Mouse (Mus musculus) C2C12 (cell line): ENCODE data around the gene Zbtb5. TPM values are rescaled to one million over a fixed set of nuclear protein-coding genes. Genes with fewer than 3 reads are reported as not detected.

Experiments
- H3K27me3 ChIP-seq: one replicate; pipeline ENCODE4 v1.6.1; 2011; ENCODE audit not compliant: control insufficient read depth, insufficient read depth, insufficient read length
- H3K36me3 ChIP-seq: one replicate; pipeline ENCODE4 v1.6.1; 2011; ENCODE audit not compliant: control insufficient read depth, insufficient read depth
- H3K4me3 ChIP-seq: one replicate; pipeline ENCODE4 v1.5.1; 2011; ENCODE audit warnings: mild to moderate bottlenecking, control low read depth; ENCODE audit not compliant: poor library complexity, insufficient read depth, severe bottlenecking
- H3K79me2 ChIP-seq: one replicate; pipeline ENCODE4 v1.6.1; 2011; ENCODE audit not compliant: control insufficient read depth, insufficient read depth
- H3K79me3 ChIP-seq: one replicate; pipeline ENCODE4 v1.6.1; 2011; ENCODE audit warnings: low read depth, control low read depth
- H3ac ChIP-seq: one replicate; pipeline ENCODE3; 2011; ENCODE audit warnings: low read depth; ENCODE audit not compliant: control insufficient read depth, insufficient read length
- CEBPB ChIP-seq: IDR thresholded peaks from one replicate; pipeline ENCODE4 v1.6.1; 2011; ENCODE audit warnings: low read depth, mild to moderate bottlenecking, control low read depth, moderate library complexity
- CTCF ChIP-seq: IDR thresholded peaks from one replicate; pipeline ENCODE4 v1.5.1; 2011; ENCODE audit not compliant: control insufficient read depth, insufficient read depth, insufficient read length
- FOSL1 ChIP-seq: IDR thresholded peaks from one replicate; pipeline ENCODE4 v1.8.0; 2011; ENCODE audit warnings: mild to moderate bottlenecking, low read length; ENCODE audit not compliant: poor library complexity, insufficient read depth, severe bottlenecking
- MAX ChIP-seq: IDR thresholded peaks from one replicate; pipeline ENCODE4 v1.6.1; 2011; ENCODE audit warnings: mild to moderate bottlenecking, control low read depth
- MYOD1 ChIP-seq: IDR thresholded peaks from one replicate; pipeline ENCODE4 v1.6.1; 2011; ENCODE audit warnings: low read depth; ENCODE audit not compliant: control insufficient read depth, insufficient read length
- MYOG ChIP-seq: IDR thresholded peaks from one replicate; pipeline ENCODE4 v1.6.1; 2011; ENCODE audit not compliant: control insufficient read depth, insufficient read length; ENCODE audit errors: extremely low read depth
- USF1 ChIP-seq: IDR thresholded peaks from one replicate; pipeline ENCODE4 v1.6.1; 2011; ENCODE audit warnings: low read depth, mild to moderate bottlenecking, control low read depth, moderate library complexity
- long read RNA-seq, 2 experiments: library from polyadenylated mRNA; unstranded; transcript quantifications; one replicate each; pipeline ENCODE4 v2.0.0; 2019 to 2020
- polyA plus RNA-seq: library from polyadenylated mRNA; unstranded; fragments of >200 nt; fragmentation: generic; extraction: Trizol; gene quantifications from one replicate; pipeline ENCODE4 v1.2.1, GENCODE M21; 2012; ENCODE audit warnings: missing spikeins

Gene Zbtb5
- 4.7 TPM for polyA plus RNA-seq
- long read RNA-seq, experiment 1, full-length matches to known transcripts, result 4 of 8 reads
- long read RNA-seq, experiment 1, partial matches to known transcripts, result 0 of 8 reads
- long read RNA-seq, experiment 1, other reads (novel, unspliced or antisense), result 4 of 8 reads
- long read RNA-seq, experiment 2, full-length matches to known transcripts, result 38 of 41 reads
- long read RNA-seq, experiment 2, partial matches to known transcripts, result 0 of 41 reads
- long read RNA-seq, experiment 2, other reads (novel, unspliced or antisense), result 3 of 41 reads

DNA sequence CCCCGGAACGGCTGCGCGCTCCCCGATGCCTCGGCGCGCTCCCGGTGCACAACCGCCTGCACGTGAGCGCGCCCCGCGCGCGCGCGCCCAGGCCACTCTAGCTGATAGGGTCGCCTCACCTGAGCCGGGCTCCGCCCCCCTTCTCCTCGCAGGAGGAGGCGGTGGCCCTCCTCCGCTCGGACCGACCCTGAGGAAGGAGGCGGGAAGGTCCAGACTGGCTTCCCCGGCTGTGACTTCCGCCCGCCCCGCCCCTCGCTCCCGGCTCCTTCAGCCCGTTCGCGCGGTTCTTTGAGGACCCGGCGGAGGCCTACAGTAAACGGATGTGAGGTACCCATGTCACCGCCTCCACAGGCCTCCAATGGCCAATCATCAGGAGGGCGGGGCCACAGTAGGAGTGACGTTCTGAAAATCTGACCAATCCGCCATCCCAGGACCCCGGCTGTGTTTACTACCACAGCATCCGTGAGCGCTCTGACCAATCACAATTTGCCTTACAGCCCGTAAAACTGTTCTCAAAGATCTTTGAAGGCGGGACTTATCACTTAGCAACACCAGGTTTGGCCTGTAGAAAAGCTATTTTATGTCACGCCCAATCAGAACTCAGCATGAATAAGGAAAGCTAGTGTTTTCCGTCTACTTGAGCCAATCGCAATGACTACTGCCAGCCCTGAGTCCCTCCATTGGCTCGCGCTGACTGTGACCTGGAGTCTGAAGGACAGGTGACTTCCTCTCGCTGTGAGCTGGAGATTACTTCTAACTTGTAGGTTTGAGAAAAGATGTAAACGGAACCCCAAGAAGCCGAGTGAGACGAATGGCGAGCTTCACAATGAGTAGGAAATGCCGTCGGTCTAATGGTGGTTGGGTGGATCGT is at the start of gene Zbtb5:
Zbtb5 (minus strand) TSS at position 308 of the 871 bp plus-strand sequence.
- peak within 1 kb of the TSS; percentile 92 for H3ac ChIP-seq
- H3K4me3 ChIP-seq, result peak within 1 kb of the TSS; percentile 82
- peaks cover 31% of the 10 kb centered on the region for H3K79me2 ChIP-seq
- peak; percentile 10 for TF ChIP-seq MAX
- peak; percentile 78 for TF ChIP-seq USF1
- no peak for TF ChIP-seq FOSL1
- peaks cover 20% of the 10 kb centered on the region for H3K79me3 ChIP-seq
- no peaks in the 10 kb centered on the region for H3K36me3 ChIP-seq
- H3K27me3 ChIP-seq, result no peaks in the 10 kb centered on the region

DNA sequence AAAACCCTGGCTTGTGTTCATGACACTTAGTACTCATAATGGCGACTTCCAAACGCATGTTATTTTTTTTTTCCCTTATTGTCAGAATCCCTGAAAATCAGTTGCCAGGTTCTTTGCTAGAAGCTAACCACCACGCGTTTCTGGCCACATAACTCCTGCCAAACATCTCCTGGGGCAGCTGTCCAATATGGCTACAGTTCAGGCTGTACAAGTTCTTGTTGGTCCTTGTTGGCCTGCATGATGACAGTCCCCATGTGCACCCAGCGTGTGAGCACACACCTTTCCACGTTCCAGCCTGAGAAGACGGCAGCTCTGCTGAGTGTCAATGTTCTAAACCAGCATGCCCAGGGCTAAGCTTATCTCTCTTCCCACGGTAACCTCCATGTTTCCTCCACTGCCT is 43.2 kb upstream of the Zbtb5 start:
- Histone ChIP-seq H3K79me2 (no peaks in the 10 kb centered on the region), H3K79me3 (no peaks in the 10 kb centered on the region), H3K27me3 (no peaks in the 10 kb centered on the region), H3ac (no peak overlapping the region), H3K4me3 (no peak overlapping the region), H3K36me3 (no peaks in the 10 kb centered on the region)
- no peak for TF ChIP-seq FOSL1
- TF ChIP-seq MYOG, result no peak
- TF ChIP-seq CTCF, result no peak
- no peak for TF ChIP-seq USF1
- TF ChIP-seq CEBPB, result no peak
- no peak for TF ChIP-seq MYOD1
- TF ChIP-seq MAX, result no peak

GRCm38 (mm10) chr4:45054862-45055261 is 42.6 kb upstream of the Zbtb5 start:
- H3K4me3 ChIP-seq, result no peak overlapping the region
- H3K79me2 ChIP-seq, result no peaks in the 10 kb centered on the region
- H3ac ChIP-seq, result no peak overlapping the region
- H3K36me3 ChIP-seq, result no peaks in the 10 kb centered on the region
- TF ChIP-seq MYOG, result no peak
- no peak for TF ChIP-seq MYOD1
- TF ChIP-seq FOSL1, result no peak
- TF ChIP-seq CTCF, result no peak
- no peak for TF ChIP-seq MAX
- no peak for TF ChIP-seq CEBPB
- no peak for TF ChIP-seq USF1
- H3K27me3 ChIP-seq, result no peaks in the 10 kb centered on the region
- no peaks in the 10 kb centered on the region for H3K79me3 ChIP-seq

GRCm38 (mm10) chr4:45047956-45048355 is 35.7 kb upstream of the Zbtb5 start:
- Histone ChIP-seq H3ac (no peak overlapping the region), H3K36me3 (no peaks in the 10 kb centered on the region), H3K79me2 (no peaks in the 10 kb centered on the region), H3K4me3 (no peak overlapping the region), H3K79me3 (no peaks in the 10 kb centered on the region), H3K27me3 (no peaks in the 10 kb centered on the region)
- TF ChIP-seq CEBPB, result no peak
- TF ChIP-seq MYOG, result no peak
- TF ChIP-seq USF1, result no peak

DNA sequence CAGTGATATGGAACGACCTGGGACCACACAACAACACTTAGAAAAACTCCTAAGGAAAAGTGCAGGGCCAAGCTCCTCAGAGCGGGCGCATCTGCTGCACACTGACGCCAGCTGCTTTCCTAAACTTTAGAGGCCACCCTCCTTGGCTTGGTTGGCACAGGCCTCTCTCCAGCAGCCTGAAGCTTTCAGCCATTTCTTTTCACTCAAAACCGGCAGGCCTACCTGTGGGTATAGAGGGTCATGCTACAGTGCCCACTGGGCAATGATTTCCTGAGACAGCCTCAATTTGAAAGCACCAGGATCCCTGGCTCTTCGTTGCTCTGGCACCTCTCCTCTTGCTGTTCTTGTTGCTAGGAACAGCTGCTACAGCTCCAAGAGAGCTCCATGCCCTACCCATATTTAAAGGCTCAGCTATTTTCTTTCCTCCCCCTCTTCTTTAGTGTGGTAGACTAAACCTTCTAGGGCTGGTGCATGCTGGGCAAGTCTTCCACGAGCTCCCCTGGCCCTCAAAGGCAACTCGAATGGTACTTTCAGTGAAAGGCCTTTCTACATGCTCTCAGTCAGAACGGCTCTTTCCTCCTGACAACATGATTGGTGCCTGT is 35.2 kb upstream of the Zbtb5 start:
- Histone ChIP-seq H3K27me3 (no peaks in the 10 kb centered on the region), H3ac (no peak overlapping the region), H3K4me3 (no peak overlapping the region), H3K79me2 (no peaks in the 10 kb centered on the region), H3K36me3 (no peaks in the 10 kb centered on the region), H3K79me3 (no peaks in the 10 kb centered on the region)
- TF ChIP-seq CTCF, result no peak
- TF ChIP-seq MAX, result no peak
- no peak for TF ChIP-seq CEBPB
- TF ChIP-seq USF1, result no peak
- TF ChIP-seq FOSL1, result no peak
- TF ChIP-seq MYOG, result no peak
- TF ChIP-seq MYOD1, result no peak

- TF ChIP-seq MAX (no peak), FOSL1 (no peak), CEBPB (no peak), MYOD1 (no peak), CTCF (no peak), MYOG (no peak), USF1 (no peak)
- no peak overlapping the region for H3K4me3 ChIP-seq
- no peaks in the 10 kb centered on the region for H3K79me3 ChIP-seq
- H3ac ChIP-seq, result no peak overlapping the region
- H3K36me3 ChIP-seq, result no peaks in the 10 kb centered on the region
- H3K79me2 ChIP-seq, result no peaks in the 10 kb centered on the region
- no peaks in the 10 kb centered on the region for H3K27me3 ChIP-seq
These were observed 34.5 kb upstream of the Zbtb5 start for GRCm38 (mm10) chr4:45046679-45047078.
